Mouse (Mus musculus) C2C12 (cell line): Measurements from ENCODE around the gene Tsfm.

Experiments
- CEBPB ChIP-seq: IDR thresholded peaks from one replicate; pipeline ENCODE4 v1.6.1; 2011; ENCODE audit warnings: low read depth, mild to moderate bottlenecking, control low read depth, moderate library complexity
- CTCF ChIP-seq: IDR thresholded peaks from one replicate; pipeline ENCODE4 v1.5.1; 2011; ENCODE audit not compliant: control insufficient read depth, insufficient read depth, insufficient read length
- MYOD1 ChIP-seq: IDR thresholded peaks from one replicate; pipeline ENCODE4 v1.6.1; 2011; ENCODE audit warnings: low read depth; ENCODE audit not compliant: control insufficient read depth, insufficient read length
- USF1 ChIP-seq: IDR thresholded peaks from one replicate; pipeline ENCODE4 v1.6.1; 2011; ENCODE audit warnings: low read depth, mild to moderate bottlenecking, control low read depth, moderate library complexity

- TF ChIP-seq MYOD1 (no peak), CTCF (no peak), CEBPB (no peak), USF1 (no peak)
Measured at GRCm38 (mm10) chr10:127058708-127059107, 28.1 kb upstream of the Tsfm start.
